Mouse (Mus musculus): ENCODE results near the gene Stx8.

GRCm38 (mm10) chr11:67964110-67964509 lies 1.9 kb upstream of the Stx8 start:
- TF ChIP-seq EP300 (IDR thresholded peaks at IDR 0.05; ENCODE audit: low read depth in 1 of 2, low read length in 2 of 2) (no peak), CTCF (IDR thresholded peaks at IDR 0.05 in 2 of 3, conservative IDR thresholded peaks at IDR 0.05 in 1 of 3; ENCODE audit: control insufficient read depth in 1 of 3, insufficient read depth in 1 of 3, low read depth in 2 of 3, low read length in 3 of 3, poor library complexity in 1 of 3, severe bottlenecking in 1 of 3) (peak; percentile 34 to 40 (median 37); a peak in 5 of 6 replicates), MYB (IDR thresholded peaks at IDR 0.05; ENCODE audit: low read depth, low read length) (no peak), TAL1 (IDR thresholded peaks at IDR 0.05; ENCODE audit: low read length) (no peak), ZC3H11A (IDR thresholded peaks at IDR 0.05; ENCODE audit: low read depth, low read length) (no peak), GATA1 (IDR thresholded peaks at IDR 0.05; ENCODE audit: low read depth, low read length) (no peak), POLR2A (IDR thresholded peaks at IDR 0.05; ENCODE audit: control insufficient read depth in 1 of 2, insufficient read depth in 1 of 2, low read depth in 1 of 2, low read length in 2 of 2, poor library complexity in 1 of 2) (no peak), ZNF384 (IDR thresholded peaks at IDR 0.05; ENCODE audit: low read depth, low read length) (no peak)
